Mouse (Mus musculus) frontal cortex, adult (tissue): ENCODE results near the gene Golph3l.
A peak's percentile ranks its signal among the peaks of the same experiment; 100 is the strongest.
"Not testable (repeated sequence)": the region's sequence is repeated elsewhere in the genome, so short reads cannot be mapped to it uniquely, and the experiment has no call there.

Experiments
- ATAC-seq: cut with Nextera tagmentation; 2 replicates; pipeline ENCODE4 v1.9.2; 2017; ENCODE audit warnings: mild to moderate bottlenecking, moderate library complexity, mixed read lengths; ENCODE audit not compliant: low TSS enrichment

The Golph3l gene

DNA sequence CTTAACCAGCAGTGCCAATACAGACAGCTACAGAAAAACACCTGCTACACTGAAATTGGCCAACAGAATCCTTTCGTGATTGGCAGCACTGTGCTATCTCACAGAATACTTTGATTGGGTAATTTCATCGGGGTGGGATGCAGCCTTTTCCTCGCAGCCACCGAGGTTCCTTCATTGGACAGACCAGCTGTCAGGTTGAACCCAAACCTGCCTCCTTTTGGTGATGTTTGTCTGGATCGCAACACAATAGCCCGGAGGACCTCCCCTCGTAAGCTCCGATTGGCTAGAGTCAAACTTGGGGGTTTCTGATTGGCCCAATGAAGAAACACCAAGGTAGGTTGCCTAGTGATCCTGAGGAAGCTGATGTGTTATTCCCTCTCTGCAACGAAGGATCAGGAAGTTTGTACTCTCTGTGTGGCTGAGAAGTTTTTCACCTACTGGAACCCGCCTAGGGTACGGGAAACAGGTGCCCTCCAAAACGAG lies at the start of gene Golph3l:
Gene Golph3l, plus strand, starts transcription at position 331 of the 483 bp plus-strand sequence.
- peak; percentile 100 for ATAC-seq

DNA sequence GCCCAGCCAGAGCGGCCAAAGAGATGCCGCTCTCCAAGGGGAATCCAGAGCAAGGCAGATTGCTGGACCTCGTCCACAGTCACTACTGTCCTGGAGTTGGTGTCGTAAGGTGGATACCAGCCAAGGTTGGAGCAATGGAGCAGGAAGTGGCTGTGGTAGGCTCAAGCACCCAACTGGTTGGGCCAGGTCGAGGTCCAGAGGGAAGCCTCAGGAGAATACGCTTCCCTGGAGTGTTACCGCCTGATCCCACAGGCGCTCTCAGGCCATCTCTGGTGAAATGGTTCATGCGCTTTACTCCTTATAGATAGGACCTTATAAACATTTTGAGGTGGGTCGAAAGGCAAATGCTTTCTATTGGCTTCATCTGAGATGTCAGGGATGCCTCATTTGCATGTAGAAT lies 49.8 kb upstream of the Golph3l start:
- ATAC-seq: no peak

DNA sequence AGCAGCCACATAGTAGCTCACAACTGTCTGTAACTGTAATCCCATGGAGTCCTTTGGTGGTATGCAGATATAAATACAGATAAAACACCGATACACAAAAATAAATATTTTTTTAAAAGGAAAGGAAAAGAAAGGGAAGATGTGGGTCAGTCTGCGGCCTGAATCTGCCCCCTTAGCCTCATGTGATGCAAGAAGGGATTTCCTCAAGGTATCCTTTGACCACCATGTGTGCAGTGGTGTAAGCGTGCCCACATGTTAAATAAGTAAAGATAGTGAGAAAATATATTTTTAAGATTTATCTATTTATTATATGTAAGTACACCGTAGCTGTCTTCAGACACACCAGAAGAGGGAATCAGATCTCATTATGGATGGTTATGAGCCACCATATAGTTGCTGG lies 48.9 kb upstream of the Golph3l start:
- ATAC-seq: no peak

GRCm38 (mm10) chr3:95541186-95541585 lies 47.5 kb upstream of the Golph3l start:
- not testable (repeated sequence) for ATAC-seq

GRCm38 (mm10) chr3:95542171-95542570 lies 46.6 kb upstream of the Golph3l start:
- no peak for ATAC-seq

GRCm38 (mm10) chr3:95542981-95543380 lies 45.8 kb upstream of the Golph3l start:
- ATAC-seq: no peak

- no peak for ATAC-seq
Observed at GRCm38 (mm10) chr3:95550176-95550575, 38.6 kb upstream of the Golph3l start.

GRCm38 (mm10) chr3:95553986-95554385 lies 34.7 kb upstream of the Golph3l start:
- no peak for ATAC-seq

- ATAC-seq: no peak
Observed at GRCm38 (mm10) chr3:95559437-95559836, 29.3 kb upstream of the Golph3l start, which contains the start of gene Hormad1. Hormad1 (plus strand) TSS chr3:95559677.

DNA sequence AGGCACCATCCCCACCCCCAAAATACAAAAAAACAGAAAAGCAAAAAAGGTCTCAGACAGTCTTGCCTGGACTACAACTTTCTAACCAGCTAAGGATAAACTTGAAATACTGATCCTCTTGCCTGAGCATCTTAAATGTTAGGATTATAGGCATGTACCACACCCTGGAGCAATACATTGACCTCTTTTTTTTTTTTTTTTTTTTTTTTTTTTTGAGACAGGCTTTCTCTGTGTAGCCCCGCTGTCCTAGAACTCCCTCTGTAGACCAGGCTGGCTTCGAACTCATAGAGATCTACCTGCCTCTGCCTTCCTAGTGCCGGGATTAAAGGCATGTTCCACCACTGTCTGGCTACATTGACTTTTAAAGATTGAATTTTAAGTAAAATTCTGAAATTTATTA lies 28.0 kb upstream of the Golph3l start:
- no peak for ATAC-seq

GRCm38 (mm10) chr3:95561826-95562225 lies 26.9 kb upstream of the Golph3l start:
- ATAC-seq: no peak

DNA sequence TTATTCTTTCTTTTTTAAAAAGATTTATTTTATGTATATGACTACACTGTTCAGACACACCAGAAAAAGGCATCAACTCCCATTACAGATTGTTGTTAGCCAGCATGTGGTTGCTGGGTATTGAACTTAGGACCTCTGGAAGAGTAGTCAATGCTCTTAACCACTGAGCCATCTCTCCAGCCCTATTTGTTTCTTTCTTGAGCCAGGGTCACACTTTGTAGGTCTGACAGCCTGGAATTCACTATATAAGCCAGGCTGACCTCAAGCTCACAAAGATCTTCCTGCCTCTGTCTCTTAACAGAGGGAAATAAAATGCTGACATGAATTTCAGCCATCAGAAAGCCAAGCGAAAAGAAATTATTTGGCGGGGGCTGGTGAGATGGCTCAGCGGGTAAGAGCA lies 19.1 kb upstream of the Golph3l start:
- no peak for ATAC-seq

GRCm38 (mm10) chr3:95587754-95588603 lies 755 bp upstream of the Golph3l start:
- ATAC-seq: no peak; the same call in 1 of the 2 replicates

DNA sequence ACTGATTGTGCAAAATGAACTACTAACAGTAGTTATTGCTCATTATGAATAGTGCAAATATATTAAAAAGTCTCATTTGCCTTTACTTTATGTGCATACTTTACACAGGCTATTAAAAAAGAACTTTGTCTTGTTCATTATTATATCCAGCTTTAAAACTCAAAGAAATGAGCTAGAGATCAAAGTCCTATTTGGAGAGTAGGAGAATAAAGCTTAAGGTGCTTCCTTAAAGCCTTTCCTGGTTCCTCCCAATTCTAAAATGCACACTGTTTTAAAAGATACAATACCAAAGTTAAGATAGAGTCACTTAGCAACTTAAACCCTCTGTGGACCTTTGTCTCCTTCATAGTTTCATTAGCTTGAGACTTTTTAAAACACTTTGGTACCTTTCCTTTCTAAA lies 10.0 kb downstream of the Golph3l start:
- ATAC-seq: no peak

GRCm38 (mm10) chr3:95601287-95601686 lies 12.6 kb downstream of the Golph3l start:
- no peak for ATAC-seq

DNA sequence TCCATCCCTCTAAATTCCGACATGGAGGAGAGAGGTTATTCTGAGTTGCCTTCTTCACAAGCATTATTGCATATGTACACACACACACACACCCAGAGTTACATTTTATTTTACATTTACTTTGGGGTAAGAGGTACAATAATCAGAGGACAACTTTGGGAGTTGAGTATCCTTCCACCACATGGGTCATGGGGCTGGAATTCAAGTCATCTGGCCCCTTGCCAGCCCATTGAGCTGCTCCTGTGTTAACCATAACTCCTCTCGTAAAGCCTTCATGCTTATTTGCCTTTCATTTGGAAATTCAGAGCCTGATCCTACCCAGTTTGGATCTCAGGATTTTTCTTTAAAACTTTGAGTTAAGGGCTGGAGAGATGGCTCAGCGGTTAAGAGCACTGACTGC lies 17.4 kb downstream of the Golph3l start:
- ATAC-seq: no peak

- ATAC-seq: no peak
Observed at GRCm38 (mm10) chr3:95609195-95609594, 20.5 kb downstream of the Golph3l start.

- ATAC-seq: no peak
Observed at GRCm38 (mm10) chr3:95613996-95614395, 25.3 kb downstream of the Golph3l start.

- ATAC-seq: no peak
Observed at GRCm38 (mm10) chr3:95618511-95618910, 29.8 kb downstream of the Golph3l start.

GRCm38 (mm10) chr3:95621241-95621640 lies 32.5 kb downstream of the Golph3l start:
- no peak for ATAC-seq

DNA sequence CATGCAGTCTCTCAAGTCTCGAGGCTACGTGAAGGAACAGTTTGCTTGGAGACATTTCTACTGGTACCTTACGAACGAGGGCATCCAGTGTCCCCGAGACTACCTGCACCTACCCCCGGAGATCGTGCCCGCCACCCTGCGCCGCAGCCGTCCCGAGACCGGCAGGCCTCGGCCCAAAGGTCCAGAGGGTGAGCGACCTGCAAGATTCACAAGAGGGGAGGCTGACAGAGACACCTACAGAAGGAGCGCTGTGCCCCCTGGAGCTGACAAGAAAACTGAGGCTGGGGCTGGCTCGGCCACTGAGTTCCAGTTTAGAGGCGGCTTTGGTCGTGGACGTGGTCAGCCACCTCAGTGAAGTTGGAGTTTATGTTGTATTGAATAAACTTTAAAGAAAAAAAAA lies 33.7 kb downstream of the Golph3l start:
- ATAC-seq: not testable (repeated sequence)

DNA sequence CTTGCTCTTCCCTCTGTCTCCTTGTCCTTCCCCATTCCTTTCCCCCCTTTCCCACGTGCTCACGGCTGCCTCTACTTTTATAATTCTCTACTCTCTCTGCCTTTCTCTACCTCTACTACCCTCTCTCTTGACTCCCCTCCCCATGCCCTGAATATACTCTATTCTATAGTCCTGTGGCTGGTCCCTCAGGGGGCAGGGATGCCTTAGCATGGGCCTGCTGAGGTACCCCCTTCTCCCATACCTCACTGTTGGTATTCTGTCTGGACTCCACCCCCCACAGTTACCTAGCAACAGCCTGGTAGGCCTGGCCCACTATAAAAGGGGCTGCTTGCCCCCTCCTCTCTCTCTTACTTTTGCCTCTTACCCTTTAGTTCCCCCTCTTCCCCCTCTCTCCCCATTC lies 34.8 kb downstream of the Golph3l start:
- ATAC-seq: no peak

GRCm38 (mm10) chr3:95623991-95624515 lies 35.3 kb downstream of the Golph3l start:
- ATAC-seq: not testable (repeated sequence)
